Mouse (Mus musculus): ENCODE measurements at regions not wholly inside any gene's neighbourhood (a gene's known extent, or its start where the extent isn't known, plus 50 kb on each side); places are given as distances from the start of the nearest gene placed in this dataset.

DNA sequence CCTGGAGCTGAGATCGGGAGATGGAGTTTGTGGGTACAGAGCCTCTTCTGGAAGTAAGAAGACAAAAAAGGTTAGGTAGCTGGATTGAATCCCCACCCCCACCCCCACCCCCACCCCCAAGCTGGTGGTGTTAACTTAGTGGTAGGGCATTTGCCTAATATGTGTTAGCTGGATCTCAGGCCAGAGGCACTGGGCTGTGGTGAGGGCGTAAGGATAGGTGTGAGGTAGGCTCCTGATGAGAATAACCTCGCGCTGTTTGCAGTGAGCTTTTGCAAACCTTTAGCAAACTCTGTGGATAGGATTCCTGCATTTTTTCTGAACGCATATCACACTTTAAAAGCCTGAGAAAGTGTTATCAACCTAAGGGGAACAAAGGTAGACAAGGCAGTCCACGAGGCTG, 132.3 kb downstream of the Ly86 start:
- WGBS (ENCODE audit: insufficient replicate concordance) = 26% methylated on average over 6 of the region's 6 CpGs
- no peak for TF ChIP-seq CTCF (IDR thresholded peaks at IDR 0.05; ENCODE audit: low read depth)
- no peak for TF ChIP-seq EP300 (IDR thresholded peaks at IDR 0.05; ENCODE audit: low read depth)
- H3K36me3 ChIP-seq (replicated peaks; ENCODE audit: insufficient read depth, low read length) = no peaks in the 10 kb centered on the region
- peak overlapping the region; percentile 66 for H3K4me2 ChIP-seq (ENCODE audit: low read depth, low read length)
- DNase-seq (no peak), ATAC-seq (no peak)
- 0 out of 2 replicates have a peak overlapping the region, but pooled peaks have one; percentile 35 for H3K27ac ChIP-seq (ENCODE audit: low read depth)
- no peaks in the 10 kb centered on the region for H3K27me3 ChIP-seq (ENCODE audit: insufficient read depth, low read length)
- H3K4me3 ChIP-seq (ENCODE audit: low read depth, low read length) = no peak overlapping the region
- H3K9ac ChIP-seq (replicated peaks) = no peak overlapping the region
- H3K4me1 ChIP-seq (ENCODE audit: insufficient read depth) = peaks cover 27% of the 10 kb centered on the region
- no peaks in the 10 kb centered on the region for H3K9me3 ChIP-seq (ENCODE audit: low read length)

GRCm38 (mm10) chr13:37477749-37478548, 132.9 kb downstream of the Ly86 start:
- H3K27me3 ChIP-seq (ENCODE audit: insufficient read depth, low read length) = no peaks in the 10 kb centered on the region
- no peaks in the 10 kb centered on the region for H3K36me3 ChIP-seq (replicated peaks; ENCODE audit: insufficient read depth, low read length)
- H3K27ac ChIP-seq (ENCODE audit: low read depth) = peak overlapping the region; percentile 55; the same call in 1 of the 2 replicates
- DNase-seq (peak; percentile 84), ATAC-seq (peak; percentile 84)
- peak overlapping the region; percentile 35 for H3K4me3 ChIP-seq (ENCODE audit: low read depth, low read length)
- WGBS (ENCODE audit: insufficient replicate concordance) = 10% methylated on average over 15 of the region's 15 CpGs
- H3K4me2 ChIP-seq (ENCODE audit: low read depth, low read length) = peak overlapping the region; percentile 66
- peaks cover 29% of the 10 kb centered on the region for H3K4me1 ChIP-seq (ENCODE audit: insufficient read depth)
- TF ChIP-seq EP300 (IDR thresholded peaks at IDR 0.05; ENCODE audit: low read depth) (no peak), CTCF (IDR thresholded peaks at IDR 0.05; ENCODE audit: low read depth) (no peak)
- H3K9me3 ChIP-seq (ENCODE audit: low read length) = no peaks in the 10 kb centered on the region
- H3K9ac ChIP-seq (replicated peaks) = peak overlapping the region; percentile 41; the same call in 1 of the 2 replicates

DNA sequence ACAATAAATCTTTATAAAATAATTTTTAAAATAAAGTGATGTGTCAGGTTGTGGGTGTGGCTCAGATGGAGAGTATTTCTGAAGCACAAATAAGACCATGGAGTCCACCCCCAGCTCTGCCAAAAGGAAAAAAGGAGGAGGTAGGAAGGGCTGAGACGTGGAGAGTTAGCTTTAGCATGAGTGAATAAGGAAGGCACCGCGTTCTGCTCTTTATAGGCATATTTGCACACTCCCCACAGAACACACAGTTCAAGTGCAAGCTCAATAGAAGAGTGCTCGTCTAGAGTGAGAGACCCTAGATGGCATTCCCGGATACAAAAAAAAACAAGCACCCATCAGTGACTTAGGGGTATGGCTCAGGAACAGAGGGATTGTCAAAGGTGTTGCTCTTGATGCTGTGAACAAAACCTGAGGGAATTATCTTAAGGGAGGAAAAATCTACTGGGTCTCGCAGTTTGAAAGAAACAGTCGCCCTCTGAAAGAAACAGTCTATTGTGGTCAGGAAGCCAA, 134.2 kb downstream of the Ly86 start:
- WGBS (ENCODE audit: insufficient replicate concordance) = 79% methylated on average over 7 of the region's 7 CpGs
- no peak for TF ChIP-seq CTCF (IDR thresholded peaks at IDR 0.05; ENCODE audit: low read depth)
- no peak for TF ChIP-seq EP300 (IDR thresholded peaks at IDR 0.05; ENCODE audit: low read depth)
- Histone ChIP-seq H3K4me2 (ENCODE audit: low read depth, low read length) (no peak overlapping the region), H3K27me3 (ENCODE audit: insufficient read depth, low read length) (no peaks in the 10 kb centered on the region), H3K4me3 (ENCODE audit: low read depth, low read length) (no peak overlapping the region), H3K9ac (replicated peaks) (no peak overlapping the region), H3K27ac (ENCODE audit: low read depth) (no peak overlapping the region), H3K9me3 (ENCODE audit: low read length) (no peaks in the 10 kb centered on the region), H3K36me3 (replicated peaks; ENCODE audit: insufficient read depth, low read length) (no peaks in the 10 kb centered on the region), H3K4me1 (ENCODE audit: insufficient read depth) (peaks cover 30% of the 10 kb centered on the region)
- no peak for ATAC-seq
- no peak for DNase-seq

GRCm38 (mm10) chr13:37481514-37481913, 136.5 kb downstream of the Ly86 start:
- DNase-seq (no peak), ATAC-seq (no peak)
- Histone ChIP-seq H3K4me3 (ENCODE audit: low read depth, low read length) (no peak overlapping the region), H3K9me3 (ENCODE audit: low read length) (no peaks in the 10 kb centered on the region), H3K27me3 (ENCODE audit: insufficient read depth, low read length) (no peaks in the 10 kb centered on the region), H3K27ac (ENCODE audit: low read depth) (peak overlapping the region; percentile 78; the same call in 1 of the 2 replicates), H3K36me3 (replicated peaks; ENCODE audit: insufficient read depth, low read length) (no peaks in the 10 kb centered on the region), H3K4me1 (ENCODE audit: insufficient read depth) (peaks cover 25% of the 10 kb centered on the region), H3K4me2 (ENCODE audit: low read depth, low read length) (no peak overlapping the region), H3K9ac (replicated peaks) (no peak overlapping the region)
- TF ChIP-seq CTCF (IDR thresholded peaks at IDR 0.05; ENCODE audit: low read depth) (no peak), EP300 (IDR thresholded peaks at IDR 0.05; ENCODE audit: low read depth) (no peak)
- WGBS (ENCODE audit: insufficient replicate concordance) = 51% methylated on average over 4 of the region's 5 CpGs

GRCm38 (mm10) chr13:37482038-37482437, 137.0 kb downstream of the Ly86 start:
- DNase-seq (no peak), ATAC-seq (no peak)
- no peak overlapping the region; the same call in 1 of the 2 replicates for H3K4me2 ChIP-seq (ENCODE audit: low read depth, low read length)
- TF ChIP-seq CTCF (IDR thresholded peaks at IDR 0.05; ENCODE audit: low read depth) = no peak
- no peak for TF ChIP-seq EP300 (IDR thresholded peaks at IDR 0.05; ENCODE audit: low read depth)
- H3K36me3 ChIP-seq (replicated peaks; ENCODE audit: insufficient read depth, low read length) = no peaks in the 10 kb centered on the region
- H3K27ac ChIP-seq (ENCODE audit: low read depth) = peak overlapping the region; percentile 78
- peaks cover 20% of the 10 kb centered on the region for H3K4me1 ChIP-seq (ENCODE audit: insufficient read depth)
- 26% methylated on average over 2 of the region's 2 CpGs for WGBS (ENCODE audit: insufficient replicate concordance)
- H3K27me3 ChIP-seq (ENCODE audit: insufficient read depth, low read length) = no peaks in the 10 kb centered on the region
- H3K9ac ChIP-seq (replicated peaks) = no peak overlapping the region
- no peaks in the 10 kb centered on the region for H3K9me3 ChIP-seq (ENCODE audit: low read length)
- no peak overlapping the region for H3K4me3 ChIP-seq (ENCODE audit: low read depth, low read length)

GRCm38 (mm10) chr13:37482589-37482988, 137.6 kb downstream of the Ly86 start:
- H3K27me3 ChIP-seq (ENCODE audit: insufficient read depth, low read length) = no peaks in the 10 kb centered on the region
- H3K4me1 ChIP-seq (ENCODE audit: insufficient read depth) = peaks cover 15% of the 10 kb centered on the region
- WGBS (ENCODE audit: insufficient replicate concordance) = 12% methylated on average over 10 of the region's 10 CpGs
- H3K27ac ChIP-seq (ENCODE audit: low read depth) = peak overlapping the region; percentile 78
- H3K9ac ChIP-seq (replicated peaks) = no peak overlapping the region
- H3K4me3 ChIP-seq (ENCODE audit: low read depth, low read length) = no peak overlapping the region
- H3K4me2 ChIP-seq (ENCODE audit: low read depth, low read length) = peak overlapping the region; percentile 57
- no peaks in the 10 kb centered on the region for H3K9me3 ChIP-seq (ENCODE audit: low read length)
- ATAC-seq = peak; percentile 63
- H3K36me3 ChIP-seq (replicated peaks; ENCODE audit: insufficient read depth, low read length) = no peaks in the 10 kb centered on the region
- DNase-seq = peak; percentile 55
- peak; percentile 61 for TF ChIP-seq CTCF (IDR thresholded peaks at IDR 0.05; ENCODE audit: low read depth)
- no peak for TF ChIP-seq EP300 (IDR thresholded peaks at IDR 0.05; ENCODE audit: low read depth)
